Mouse (Mus musculus) ES-Bruce4 (cell line): ENCODE results near the gene Telo2. TPM values are rescaled to one million over a fixed set of nuclear protein-coding genes. Genes with fewer than 3 reads are reported as not detected.

Source experiments
- H3K27ac ChIP-seq: 2 replicates; pipeline ENCODE4 v1.5.1; 2012; ENCODE audit warnings: low read length, inconsistent platforms; ENCODE audit not compliant: insufficient read depth
- H3K27me3 ChIP-seq: 2 replicates; pipeline ENCODE4 v1.6.1; 2012; ENCODE audit warnings: mild to moderate bottlenecking, low read length, inconsistent platforms; ENCODE audit not compliant: control insufficient read depth, poor library complexity, insufficient read depth, severe bottlenecking
- H3K36me3 ChIP-seq: 2 replicates; pipeline ENCODE4 v1.6.1; 2012; ENCODE audit warnings: inconsistent platforms, mild to moderate bottlenecking, low read length, moderate library complexity; ENCODE audit not compliant: control insufficient read depth, poor library complexity, insufficient read depth, severe bottlenecking
- H3K4me1 ChIP-seq: one replicate; pipeline ENCODE4 v1.8.1; 2011; ENCODE audit warnings: low read length; ENCODE audit not compliant: control insufficient read depth, insufficient read depth
- H3K4me3 ChIP-seq: 2 replicates; pipeline ENCODE4 v1.5.1; 2011; ENCODE audit warnings: low read depth, mild to moderate bottlenecking, low read length
- H3K9ac ChIP-seq: 2 replicates; pipeline ENCODE4 v1.6.1; 2012; ENCODE audit warnings: low read depth, mild to moderate bottlenecking, inconsistent platforms; ENCODE audit not compliant: poor library complexity, severe bottlenecking
- H3K9me3 ChIP-seq: replicated peaks from 2 replicates; pipeline ENCODE4 v1.6.1; 2012; ENCODE audit warnings: mild to moderate bottlenecking, low read length, inconsistent platforms; ENCODE audit not compliant: control insufficient read depth, poor library complexity, insufficient read depth, severe bottlenecking
- CTCF ChIP-seq: IDR thresholded peaks from one replicate; pipeline ENCODE4 v1.8.1; 2011; ENCODE audit warnings: low read depth, low read length
- EP300 ChIP-seq: IDR thresholded peaks from 2 replicates; pipeline ENCODE4 v1.6.1; 2011; ENCODE audit warnings: low read depth, low read length; ENCODE audit not compliant: insufficient read depth
- POLR2A ChIP-seq: IDR thresholded peaks from one replicate; pipeline ENCODE4 v1.8.1; 2011; ENCODE audit warnings: low read length; ENCODE audit not compliant: insufficient read depth
- polyA plus RNA-seq: library from polyadenylated mRNA; stranded (reverse); fragments of >200 nt; gene quantifications from 2 replicates; pipeline ENCODE4 v1.2.4, GENCODE M21; 2011; ENCODE audit warnings: low read depth; ENCODE audit not compliant: missing spikeins, insufficient read depth, insufficient read length

The Telo2 gene
- polyA plus RNA-seq, 1 experiment: 17.1 TPM

DNA sequence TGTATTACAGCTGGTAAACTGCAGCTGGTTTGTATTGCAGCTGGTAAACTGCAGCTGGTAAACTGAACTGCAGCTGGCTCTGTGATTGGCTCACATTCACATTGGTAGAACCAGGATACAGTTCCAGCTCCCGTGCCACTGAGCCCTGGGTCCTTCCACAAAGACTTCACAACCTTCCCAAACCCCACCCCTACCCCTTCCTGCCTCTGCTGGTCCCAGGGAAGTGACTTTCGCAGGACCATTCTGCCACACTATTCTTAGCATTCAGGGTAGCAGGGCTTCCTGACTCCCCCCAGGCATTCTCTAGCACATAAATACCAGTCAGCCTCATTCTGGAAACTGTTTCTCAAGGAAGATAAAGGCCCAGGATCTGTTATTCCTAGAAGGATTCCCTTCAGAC, 47.1 kb downstream of the Telo2 start:
- TF ChIP-seq EP300: no peak
- no peak for TF ChIP-seq POLR2A
- TF ChIP-seq CTCF: no peak
- no peaks in the 10 kb centered on the region for H3K9me3 ChIP-seq
- H3K9ac ChIP-seq: no peak overlapping the region
- no peak overlapping the region for H3K27ac ChIP-seq
- H3K4me1 ChIP-seq: no peaks in the 10 kb centered on the region
- H3K27me3 ChIP-seq: no peaks in the 10 kb centered on the region
- H3K36me3 ChIP-seq: no peaks in the 10 kb centered on the region
- no peak overlapping the region for H3K4me3 ChIP-seq

DNA sequence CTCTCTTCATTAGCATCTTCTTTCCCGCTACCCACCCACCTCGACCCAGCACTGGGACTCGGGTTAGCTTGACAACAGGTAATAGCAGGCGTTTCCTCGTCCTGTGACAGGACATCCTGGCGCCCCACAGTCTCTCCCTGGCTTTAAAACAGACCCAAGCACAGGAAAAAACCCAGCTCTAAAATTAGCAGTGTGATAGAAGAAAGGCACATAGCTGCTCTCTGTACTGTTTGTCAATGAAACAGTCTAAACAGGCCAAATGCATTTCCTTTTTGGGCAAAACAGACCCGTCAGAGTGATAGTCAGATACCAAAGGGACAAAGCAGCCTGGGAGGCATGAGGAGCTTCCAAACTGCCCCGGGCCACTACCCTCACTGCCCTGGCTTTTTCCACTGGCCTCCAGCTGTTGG, 48.3 kb downstream of the Telo2 start:
- TF ChIP-seq CTCF (no peak), POLR2A (no peak), EP300 (no peak)
- H3K27ac ChIP-seq: no peak overlapping the region
- H3K36me3 ChIP-seq: no peaks in the 10 kb centered on the region
- no peak overlapping the region for H3K4me3 ChIP-seq
- H3K27me3 ChIP-seq: no peaks in the 10 kb centered on the region
- H3K9me3 ChIP-seq: no peaks in the 10 kb centered on the region
- H3K9ac ChIP-seq: no peak overlapping the region
- no peaks in the 10 kb centered on the region for H3K4me1 ChIP-seq

DNA sequence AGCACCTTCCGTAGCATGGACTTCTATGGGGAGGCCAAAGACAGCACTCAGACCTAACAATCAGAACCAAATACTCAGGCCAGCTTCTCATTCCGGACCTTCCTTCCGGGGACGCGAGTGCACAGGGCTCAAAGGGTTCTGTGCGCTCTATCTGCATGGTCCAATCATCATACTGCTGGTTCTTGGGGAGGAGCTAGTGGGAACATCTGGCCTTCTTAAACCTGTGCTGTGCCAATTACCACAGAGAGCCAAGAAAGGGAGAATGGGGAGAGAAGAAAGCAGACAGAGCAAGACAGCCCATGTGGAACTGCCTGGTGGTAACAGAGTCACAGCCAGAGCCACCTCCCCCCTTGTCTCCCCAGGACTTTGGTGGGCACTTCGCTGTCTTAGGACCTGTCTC, 49.2 kb downstream of the Telo2 start:
- no peaks in the 10 kb centered on the region for H3K27me3 ChIP-seq
- TF ChIP-seq POLR2A (no peak), CTCF (no peak), EP300 (no peak)
- H3K4me3 ChIP-seq: no peak overlapping the region
- no peaks in the 10 kb centered on the region for H3K36me3 ChIP-seq
- no peaks in the 10 kb centered on the region for H3K4me1 ChIP-seq
- no peaks in the 10 kb centered on the region for H3K9me3 ChIP-seq
- no peak overlapping the region for H3K9ac ChIP-seq
- no peak overlapping the region for H3K27ac ChIP-seq

DNA sequence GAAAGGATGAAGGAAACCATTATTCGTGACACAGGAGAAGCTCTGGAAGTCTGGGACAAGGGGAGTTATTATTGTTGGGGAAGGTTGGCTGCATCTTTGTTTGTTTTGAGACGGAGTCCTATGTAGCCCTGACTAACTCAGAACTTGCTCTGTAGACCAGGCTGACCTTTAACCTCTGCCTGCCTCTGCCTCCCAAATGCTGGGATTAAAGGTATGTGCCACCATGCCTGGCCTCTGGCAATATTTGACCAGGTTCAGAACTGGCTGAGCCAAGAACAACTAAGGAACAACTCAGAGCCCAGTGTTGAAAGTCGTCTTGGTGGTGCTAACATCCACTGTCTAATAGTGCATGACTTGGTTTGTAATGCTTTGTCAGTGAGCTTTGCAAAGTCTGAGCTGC, 50.6 kb downstream of the Telo2 start:
- no peak for TF ChIP-seq EP300
- TF ChIP-seq POLR2A: no peak
- no peak for TF ChIP-seq CTCF
- Histone ChIP-seq H3K4me3 (no peak overlapping the region), H3K9me3 (no peaks in the 10 kb centered on the region), H3K27me3 (no peaks in the 10 kb centered on the region), H3K36me3 (no peaks in the 10 kb centered on the region), H3K9ac (no peak overlapping the region), H3K27ac (no peak overlapping the region), H3K4me1 (no peaks in the 10 kb centered on the region)

DNA sequence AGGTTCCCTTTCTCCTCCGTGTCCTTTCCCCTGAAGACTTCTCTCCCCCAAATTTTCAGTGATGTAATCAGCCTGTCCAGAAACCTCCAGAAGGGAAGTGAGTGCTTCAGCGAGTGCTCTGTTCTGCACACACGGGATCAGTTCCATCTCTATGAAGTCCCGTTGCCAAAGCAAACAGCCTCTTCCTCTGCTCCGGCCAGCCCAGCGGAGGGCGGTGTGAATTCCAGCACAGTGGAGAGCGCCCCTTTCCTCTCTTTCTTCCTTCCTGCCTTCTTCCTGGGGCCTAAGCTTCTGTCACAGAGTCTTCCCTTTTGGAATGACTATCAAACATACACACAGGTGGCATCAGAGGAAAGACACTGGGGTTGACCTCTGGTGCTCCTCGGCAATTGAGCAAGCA, 51.4 kb downstream of the Telo2 start:
- TF ChIP-seq POLR2A (no peak), EP300 (no peak)
- H3K36me3 ChIP-seq: no peaks in the 10 kb centered on the region
- H3K27me3 ChIP-seq: no peaks in the 10 kb centered on the region
- no peak overlapping the region for H3K4me3 ChIP-seq
- no peak overlapping the region for H3K9ac ChIP-seq
- no peaks in the 10 kb centered on the region for H3K9me3 ChIP-seq
- no peak overlapping the region for H3K27ac ChIP-seq
- no peaks in the 10 kb centered on the region for H3K4me1 ChIP-seq

DNA sequence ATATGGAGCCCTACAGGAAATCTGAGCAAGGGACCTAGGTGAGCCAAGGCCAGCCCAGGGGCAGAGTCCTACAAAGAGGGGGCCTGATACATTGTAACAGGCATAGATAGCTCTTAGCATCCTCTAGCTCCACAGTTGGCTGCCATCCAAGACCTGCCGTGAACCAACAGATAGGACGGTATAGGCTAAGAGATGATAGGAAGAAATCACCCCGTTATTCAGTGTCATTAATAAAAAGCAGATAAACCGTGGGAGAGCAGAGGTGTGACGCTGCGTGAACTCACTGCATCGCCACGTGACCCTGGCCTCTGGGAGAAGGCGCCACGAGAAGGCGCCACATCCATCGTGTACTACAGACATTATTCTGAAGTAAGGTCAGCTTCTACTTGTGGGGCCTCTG, 51.9 kb downstream of the Telo2 start:
- Histone ChIP-seq H3K27me3 (no peaks in the 10 kb centered on the region), H3K4me1 (no peaks in the 10 kb centered on the region), H3K9me3 (no peaks in the 10 kb centered on the region), H3K4me3 (no peak overlapping the region), H3K27ac (no peak overlapping the region), H3K9ac (no peak overlapping the region), H3K36me3 (no peaks in the 10 kb centered on the region)
- no peak for TF ChIP-seq CTCF
- no peak for TF ChIP-seq EP300
- no peak for TF ChIP-seq POLR2A
